Mouse (Mus musculus): ENCODE measurements around the gene Gsdma.
"Not testable (repeated sequence)": the region's sequence is repeated elsewhere in the genome, so short reads cannot be mapped to it uniquely, and the experiment has no call there.

Gsdma gene

GRCm38 (mm10) chr11:98664091-98664490, at the start of gene Gsdma:
Gsdma (plus strand) TSS chr11:98664351.
- no peak for DNase-seq (ENCODE audit: low spot score in 2 of 2)

DNA sequence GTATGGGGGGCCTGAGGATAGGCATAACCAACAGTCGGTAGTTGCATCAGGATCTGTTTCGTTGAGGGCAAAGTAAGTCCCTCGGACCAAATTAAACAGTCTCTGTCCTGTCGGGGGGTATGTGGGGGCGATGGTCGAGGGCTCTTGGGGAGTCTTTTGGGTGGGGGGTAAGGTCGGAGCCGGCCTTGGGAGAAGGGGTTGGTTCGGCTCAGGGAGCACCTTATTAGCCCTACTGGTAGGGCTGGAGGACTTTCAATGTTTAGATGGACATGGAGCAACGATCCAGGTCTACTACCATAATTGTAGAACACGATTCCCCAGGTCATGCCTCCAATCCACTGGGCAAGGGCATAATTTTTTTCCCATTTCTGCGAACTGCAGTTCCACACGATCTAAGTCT, 43.4 kb upstream of the Gsdma start:
- no peak for DNase-seq (ENCODE audit: low spot score in 2 of 2)

GRCm38 (mm10) chr11:98623981-98624380, 40.2 kb upstream of the Gsdma start:
- DNase-seq (ENCODE audit: low spot score in 2 of 2) = not testable (repeated sequence)

GRCm38 (mm10) chr11:98624381-98624780, 39.8 kb upstream of the Gsdma start:
- not testable (repeated sequence) for DNase-seq (ENCODE audit: low spot score in 2 of 2)

GRCm38 (mm10) chr11:98625611-98626410, 38.3 kb upstream of the Gsdma start, which contains the start of the genes Gm12355 and Gsdma3:
Gm12355 (minus strand) TSS chr11:98625661.
Gsdma3 (plus strand) TSS chr11:98626360.
- no peak for DNase-seq (ENCODE audit: low spot score in 2 of 2)

- DNase-seq (ENCODE audit: low spot score in 2 of 2) = no peak
Measured at GRCm38 (mm10) chr11:98628706-98629105, 35.4 kb upstream of the Gsdma start.

GRCm38 (mm10) chr11:98630646-98631045, 33.5 kb upstream of the Gsdma start:
- DNase-seq (ENCODE audit: low spot score in 2 of 2) = no peak

DNA sequence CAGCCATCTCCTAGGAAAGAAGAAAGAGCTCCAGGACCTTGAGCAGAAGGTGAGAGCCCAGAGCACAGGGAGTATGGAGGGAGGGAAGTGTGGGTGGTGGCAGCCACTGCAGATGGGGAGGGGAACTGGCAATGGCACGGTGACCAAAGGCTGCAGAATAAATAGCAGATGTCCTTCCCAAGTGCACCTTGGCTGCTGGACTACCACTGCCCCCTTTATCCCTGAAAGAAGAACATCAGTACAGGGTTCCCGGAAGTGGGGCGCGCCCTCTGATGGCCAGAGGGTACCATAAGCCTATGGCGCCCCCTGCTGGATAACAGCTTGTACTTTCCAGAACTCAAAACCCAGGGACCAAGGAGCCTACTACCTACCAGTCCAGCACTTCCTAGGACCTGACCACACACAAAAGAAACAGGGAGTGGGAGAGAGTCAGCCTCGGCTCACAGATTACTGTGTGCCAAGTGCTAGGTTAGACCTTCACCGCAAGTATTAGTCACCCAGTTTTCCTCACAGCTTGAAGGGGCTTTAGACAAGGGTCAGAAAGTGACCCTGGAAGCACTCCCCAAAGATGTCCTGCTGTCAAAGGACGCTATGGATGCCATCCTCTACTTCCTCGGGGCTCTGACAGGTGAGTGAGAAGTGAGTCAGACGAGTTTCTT, 28.7 kb upstream of the Gsdma start:
- DNase-seq (ENCODE audit: low spot score in 2 of 2) = not testable (repeated sequence)

GRCm38 (mm10) chr11:98637501-98637900, 26.6 kb upstream of the Gsdma start:
- no peak for DNase-seq (ENCODE audit: low spot score in 2 of 2)

GRCm38 (mm10) chr11:98640091-98640490, 24.1 kb upstream of the Gsdma start:
- no peak for DNase-seq (ENCODE audit: low spot score in 2 of 2)

DNA sequence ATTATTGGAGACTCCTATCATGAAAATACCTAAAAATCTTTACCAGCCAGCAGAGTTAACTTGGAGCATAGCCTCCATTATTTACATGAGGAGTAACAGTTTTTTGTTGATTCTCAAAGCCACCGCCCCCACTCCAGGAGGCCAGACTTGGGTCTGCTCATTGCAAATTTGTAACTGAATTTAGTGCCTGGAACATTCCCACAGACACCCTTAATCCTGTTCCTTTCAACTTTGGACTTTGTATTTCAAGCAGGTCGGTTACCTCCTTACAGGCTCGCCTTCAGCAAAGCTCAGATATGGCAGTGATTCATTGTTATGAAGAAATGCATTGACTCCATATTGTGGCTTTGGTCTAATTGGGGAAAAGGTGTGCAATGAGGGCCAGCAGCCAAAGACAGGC, 19.4 kb upstream of the Gsdma start:
- no peak for DNase-seq (ENCODE audit: low spot score in 2 of 2)

DNA sequence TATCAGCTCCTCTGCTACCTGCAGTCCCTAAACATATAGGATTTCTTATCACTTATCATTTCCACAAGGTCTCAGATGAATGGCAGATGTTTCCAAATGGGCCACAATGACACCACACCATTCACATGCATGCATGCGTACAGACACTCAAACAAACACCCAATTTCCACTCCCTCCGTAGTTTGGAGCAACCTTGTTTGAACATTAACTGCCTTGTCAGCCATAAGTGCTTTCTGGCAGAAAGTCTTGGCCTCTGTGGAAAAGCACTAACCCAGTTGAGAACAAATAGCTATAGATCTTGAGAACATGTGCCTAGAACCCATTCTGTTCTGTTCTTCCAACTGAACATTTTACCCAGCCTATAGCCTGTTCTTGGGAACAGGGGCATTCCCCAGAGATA, 18.2 kb upstream of the Gsdma start:
- no peak for DNase-seq (ENCODE audit: low spot score in 2 of 2)

DNA sequence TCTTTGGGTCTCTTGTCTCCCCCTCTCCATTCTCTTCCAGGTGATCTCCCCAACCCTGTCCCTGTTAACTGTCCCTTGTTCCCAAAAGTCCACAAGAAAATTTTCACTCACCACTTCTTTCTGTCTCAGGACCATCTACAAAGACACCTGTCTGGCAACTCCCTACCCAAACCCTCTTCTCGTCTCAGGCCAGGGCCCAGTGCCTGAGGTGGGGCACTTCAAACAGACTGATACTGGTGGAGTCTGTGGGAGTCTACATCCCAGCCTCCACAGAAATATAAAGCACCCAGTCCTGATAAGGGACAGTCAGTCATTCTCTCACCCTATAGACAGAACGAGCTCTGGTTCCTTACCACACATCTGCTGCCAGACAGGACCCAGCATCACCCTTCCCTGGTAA, 17.7 kb upstream of the Gsdma start, which contains the start of gene Gsdma2:
Gene Gsdma2 (plus strand): TSS at position 301 of the 400 bp plus-strand sequence.
- no peak for DNase-seq (ENCODE audit: low spot score in 2 of 2)

- peak in 1 of 2 experiments; percentile 21 for DNase-seq (ENCODE audit: low spot score in 2 of 2)
Measured at GRCm38 (mm10) chr11:98655076-98655475, 9.1 kb upstream of the Gsdma start.

GRCm38 (mm10) chr11:98660517-98660916, 3.6 kb upstream of the Gsdma start:
- DNase-seq (ENCODE audit: low spot score in 2 of 2) = no peak

DNA sequence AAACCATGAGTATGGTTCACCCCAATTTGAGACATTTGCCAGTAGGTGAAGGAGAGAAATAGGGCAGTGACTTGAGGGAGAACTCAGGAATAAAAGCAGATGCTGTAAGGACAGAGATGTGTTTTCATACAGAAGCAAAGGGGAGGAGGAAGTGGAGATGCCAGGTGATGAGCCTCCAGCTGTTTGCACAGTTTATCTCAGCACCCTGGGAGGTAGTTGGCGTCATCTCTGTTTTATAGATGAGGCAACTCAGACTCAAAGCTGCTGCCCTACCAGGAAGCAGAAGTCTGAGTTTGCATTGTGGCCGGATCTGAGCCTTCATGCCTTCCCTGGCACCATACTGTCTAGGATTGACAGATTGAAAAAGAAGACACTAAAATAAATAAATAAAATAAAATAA, 4.8 kb downstream of the Gsdma start:
- no peak for DNase-seq (ENCODE audit: low spot score in 2 of 2)

- no peak for DNase-seq (ENCODE audit: low spot score in 2 of 2)
Measured at GRCm38 (mm10) chr11:98671284-98671815, 7.2 kb downstream of the Gsdma start.

GRCm38 (mm10) chr11:98671857-98672256, 7.7 kb downstream of the Gsdma start:
- DNase-seq (ENCODE audit: low spot score in 2 of 2) = peak in 1 of 2 experiments; percentile 49

DNA sequence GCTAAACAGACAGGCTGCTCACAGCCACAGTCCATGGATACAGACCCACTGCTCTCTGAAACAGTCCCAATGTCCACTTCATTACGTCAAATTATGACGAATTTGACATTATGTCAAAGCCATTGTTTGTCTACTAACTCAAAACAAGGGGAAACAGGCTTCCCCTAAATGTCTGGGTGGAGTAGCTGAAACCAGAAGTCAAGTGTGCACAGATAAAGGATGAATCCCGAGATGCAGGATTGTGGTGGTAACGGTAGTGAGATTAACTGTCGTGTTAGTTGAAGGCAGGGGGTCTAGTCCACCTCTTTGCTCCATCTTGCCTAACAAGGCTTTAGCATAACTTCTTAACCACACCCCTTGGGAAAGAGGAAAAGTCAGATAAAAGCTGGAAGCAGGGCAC, 8.3 kb downstream of the Gsdma start:
- DNase-seq (ENCODE audit: low spot score in 2 of 2) = no peak

DNA sequence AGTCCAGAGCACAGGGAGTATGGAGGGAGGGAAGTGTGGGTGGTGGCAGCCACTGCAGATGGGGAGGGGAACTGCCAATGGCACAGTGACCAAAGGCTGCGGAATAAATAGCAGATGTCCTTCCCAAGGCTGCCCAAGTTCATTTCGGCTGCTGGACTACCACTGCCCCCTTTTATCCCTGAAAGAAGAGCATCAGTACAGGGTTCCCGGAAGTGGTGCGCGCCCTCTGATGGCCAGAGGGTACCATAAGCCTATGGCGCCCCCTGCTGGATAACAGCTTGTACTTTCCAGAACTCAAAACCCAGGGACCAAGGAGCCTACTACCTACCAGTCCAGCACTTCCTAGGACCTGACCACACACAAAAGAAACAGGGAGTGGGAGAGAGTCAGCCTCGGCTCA, 9.0 kb downstream of the Gsdma start:
- not testable (repeated sequence) for DNase-seq (ENCODE audit: low spot score in 2 of 2)

- DNase-seq (ENCODE audit: low spot score in 2 of 2) = no peak
Measured at GRCm38 (mm10) chr11:98675829-98676363, 11.7 kb downstream of the Gsdma start.

DNA sequence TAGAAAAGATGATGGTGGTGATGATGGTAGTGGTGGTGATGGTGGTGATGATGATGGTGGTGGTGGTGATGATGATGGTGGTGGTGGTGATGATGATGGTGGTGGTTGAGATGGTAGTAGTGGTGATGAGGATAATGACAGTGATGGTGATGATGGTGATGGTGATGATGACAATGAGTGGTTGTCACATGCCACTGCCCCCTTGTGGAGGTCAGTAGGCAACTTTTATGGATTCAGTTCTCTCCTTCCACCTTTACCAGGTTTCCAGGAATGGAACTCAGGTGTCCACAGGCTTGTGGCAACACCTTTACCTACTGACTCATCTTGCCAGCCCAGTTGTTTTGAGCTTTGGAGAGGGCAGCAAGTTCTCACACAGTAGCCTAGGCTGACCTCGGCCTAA, 15.9 kb downstream of the Gsdma start:
- DNase-seq (ENCODE audit: low spot score in 2 of 2) = no peak

Data from urinary bladder, adult 18-20 months (tissue).